Mouse (Mus musculus) cerebellum, adult 2 months (tissue): ENCODE results near the gene Abl1. TPM values are rescaled to one million over a fixed set of nuclear protein-coding genes. Genes with fewer than 3 reads are reported as not detected.

ENCODE experiments used
- DNase-seq, 2 experiments: peaks; one replicate each; pipeline ENCODE4 v3.0.0; 2021
- H3K27ac ChIP-seq: fragments of 200-500 bp; 2 replicates; pipeline ENCODE4 v1.5.1; 2012; ENCODE audit warnings: low read length, control low read depth, inconsistent platforms; ENCODE audit not compliant: insufficient read depth
- H3K27me3 ChIP-seq: fragments of 200-500 bp; 2 replicates; pipeline ENCODE4 v1.6.1; 2012; ENCODE audit warnings: inconsistent platforms, mild to moderate bottlenecking, low read length, moderate library complexity; ENCODE audit not compliant: control insufficient read depth, insufficient read depth
- H3K4me1 ChIP-seq: fragments of 200-500 bp; 2 replicates; pipeline ENCODE4 v1.6.1; 2011; ENCODE audit warnings: low read length; ENCODE audit not compliant: control insufficient read depth, insufficient read depth
- H3K4me3 ChIP-seq: fragments of 200-500 bp; replicated peaks from 2 replicates; pipeline ENCODE3; 2011; ENCODE audit warnings: mild to moderate bottlenecking, low read depth, low read length, control low read depth; ENCODE audit not compliant: insufficient read depth
- CTCF ChIP-seq: fragments of 200-500 bp; IDR thresholded peaks from 2 replicates; pipeline ENCODE4 v1.5.1; 2011; ENCODE audit warnings: low read depth, mild to moderate bottlenecking, control low read depth, low read length, moderate library complexity, borderline replicate concordance; ENCODE audit not compliant: insufficient read depth
- POLR2A ChIP-seq: fragments of 200-500 bp; IDR thresholded peaks from 2 replicates; pipeline ENCODE4 v1.6.1; 2011; ENCODE audit warnings: low read length, control low read depth, borderline replicate concordance; ENCODE audit not compliant: insufficient read depth
- WGBS: fragments of 180-500 bp; shearing (Covaris S2); methylation state at CpG from one replicate; pipeline ENCODE4 v1.1.7; 2018; 5-methylcytosine and 5-hydroxymethylcytosine counted together
- polyA plus RNA-seq: library from polyadenylated mRNA; depleted of rRNA; stranded (reverse); fragments of >200 nt; gene quantifications from 2 replicates; pipeline ENCODE4 v1.2.3, GENCODE M21; 2012

Abl1 gene
- polyA plus RNA-seq, 1 experiment, result 45.0 TPM

- no peak for DNase-seq
These were observed 140.2 kb downstream of the Abl1 start for GRCm38 (mm10) chr2:31828311-31828825.

DNA sequence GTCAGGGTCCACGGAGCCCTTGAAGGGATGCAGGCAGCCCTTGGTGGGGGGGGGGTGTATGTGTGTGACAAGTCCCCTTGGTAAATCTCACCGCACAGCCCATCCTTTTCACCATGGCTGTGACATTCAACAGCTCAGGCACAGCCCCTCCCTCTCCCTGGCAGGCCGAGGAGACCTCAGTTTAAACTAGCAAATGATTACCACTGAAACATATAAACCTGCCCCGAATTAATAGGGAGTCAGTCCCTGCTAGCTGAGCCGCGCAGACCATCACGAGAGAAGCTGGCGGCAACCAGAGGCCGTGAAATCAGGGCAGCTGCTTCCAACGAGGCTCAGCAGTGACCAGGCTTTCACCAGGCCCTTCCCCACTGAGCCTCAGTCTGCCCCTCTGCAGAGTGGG, 147.9 kb downstream of the Abl1 start:
- TF ChIP-seq CTCF, result no peak
- TF ChIP-seq POLR2A, result no peak
- H3K4me1 ChIP-seq, result no peaks in the 10 kb centered on the region; the same call in 1 of the 2 replicates
- 60% methylated on average over 10 of the region's 10 CpGs for WGBS
- no peaks in the 10 kb centered on the region for H3K27me3 ChIP-seq
- H3K27ac ChIP-seq, result no peak overlapping the region
- no peak overlapping the region for H3K4me3 ChIP-seq
- DNase-seq, result no peak

More at GRCm38 (mm10) chr2:31828311-31828825, 140.2 kb downstream of the Abl1 start:
- Histone ChIP-seq H3K4me1 (peaks cover 40% of the 10 kb centered on the region), H3K4me3 (no peak overlapping the region), H3K27ac (no peak overlapping the region), H3K27me3 (no peaks in the 10 kb centered on the region)
- TF ChIP-seq CTCF (no peak), POLR2A (no peak)
- WGBS, result 36% methylated on average over 4 of the region's 4 CpGs

- no peak overlapping the region for H3K4me3 ChIP-seq
- DNase-seq, result no peak
- TF ChIP-seq POLR2A (no peak), CTCF (no peak)
- H3K27ac ChIP-seq, result no peak overlapping the region
- 49% methylated on average over 6 of the region's 6 CpGs for WGBS
- no peaks in the 10 kb centered on the region for H3K27me3 ChIP-seq
- H3K4me1 ChIP-seq, result no peaks in the 10 kb centered on the region; the same call in 1 of the 2 replicates
These were observed 148.8 kb downstream of the Abl1 start for GRCm38 (mm10) chr2:31836985-31837384.

DNA sequence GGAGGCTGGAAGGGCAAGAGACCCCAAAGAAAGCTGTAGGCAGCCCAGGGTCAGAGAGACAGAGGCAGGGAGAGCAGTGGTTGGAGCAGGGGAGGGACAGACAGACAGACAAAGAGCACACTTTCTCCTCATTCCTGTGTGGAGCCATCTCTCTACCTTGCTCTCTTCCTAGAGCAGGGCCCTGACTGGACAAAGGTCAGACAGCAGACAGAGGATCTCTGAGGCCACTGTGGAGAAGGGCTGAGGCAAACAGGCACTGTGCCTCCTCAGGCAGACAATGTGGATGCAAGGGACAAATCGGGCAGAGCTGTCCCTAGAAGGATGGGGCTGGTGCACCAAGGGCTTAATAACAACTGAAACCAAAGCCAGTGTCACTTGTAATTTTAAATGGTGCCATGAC, 150.7 kb downstream of the Abl1 start:
- 69% methylated on average over 1 of the region's 1 CpGs for WGBS

DNA sequence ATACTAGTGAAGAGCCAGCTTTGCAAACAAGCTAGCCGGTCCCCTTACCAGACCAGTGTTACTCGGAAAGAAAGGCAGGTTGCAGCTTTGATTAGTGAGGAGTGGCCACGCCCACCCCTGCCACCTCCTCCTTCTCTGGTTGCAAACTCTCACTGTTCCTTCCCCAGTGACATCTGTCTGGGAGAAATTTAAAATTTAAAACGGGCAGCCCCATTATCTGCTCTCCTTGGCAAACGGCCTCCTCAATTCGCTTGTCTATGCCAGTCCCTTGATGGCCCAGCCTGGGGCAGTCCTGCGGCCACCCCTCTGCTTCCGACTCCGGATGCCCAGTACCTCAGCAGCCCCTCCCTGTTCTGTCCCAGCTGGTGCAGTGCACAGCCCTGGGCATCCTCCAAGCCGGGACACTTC, 156.6 kb downstream of the Abl1 start:
- no peak overlapping the region for H3K27ac ChIP-seq
- no peak for DNase-seq
- WGBS, result 23% methylated on average over 10 of the region's 10 CpGs
- H3K4me1 ChIP-seq, result no peaks in the 10 kb centered on the region; the same call in 1 of the 2 replicates
- TF ChIP-seq POLR2A (no peak), CTCF (no peak)
- no peaks in the 10 kb centered on the region; the same call in 1 of the 2 replicates for H3K27me3 ChIP-seq
- no peak overlapping the region for H3K4me3 ChIP-seq

More for the DNA sequence above, 150.7 kb downstream of the Abl1 start:
- no peak for TF ChIP-seq CTCF
- Histone ChIP-seq H3K27me3 (no peaks in the 10 kb centered on the region), H3K4me1 (no peaks in the 10 kb centered on the region; the same call in 1 of the 2 replicates), H3K4me3 (no peak overlapping the region), H3K27ac (no peak overlapping the region)
- no peak for DNase-seq

- no peaks in the 10 kb centered on the region; the same call in 1 of the 2 replicates for H3K4me1 ChIP-seq
- peak in 1 of 2 experiments; percentile 17 for DNase-seq
- 2% methylated on average over 26 of the region's 26 CpGs for WGBS
- H3K27me3 ChIP-seq, result no peaks in the 10 kb centered on the region; the same call in 1 of the 2 replicates
- no peak overlapping the region for H3K27ac ChIP-seq
- peak overlapping the region; percentile 49 for H3K4me3 ChIP-seq
- no peak for TF ChIP-seq CTCF
- TF ChIP-seq POLR2A, result no peak
These were observed 157.3 kb downstream of the Abl1 start for GRCm38 (mm10) chr2:31845512-31845895.

- under 1% methylated on average over 88 of the region's 88 CpGs for WGBS
- Histone ChIP-seq H3K4me3 (peak within 1 kb of the TSS; percentile 49), H3K27ac (no peak within 1 kb of the TSS), H3K4me1 (no peaks in the 10 kb centered on the region; the same call in 1 of the 2 replicates), H3K27me3 (no peaks in the 10 kb centered on the region; the same call in 1 of the 2 replicates)
- TF ChIP-seq POLR2A (no peak), CTCF (no peak)
- DNase-seq, result peak; percentile 17 to 39
These were observed 157.9 kb downstream of the Abl1 start, which contains the start of gene Fibcd1 for GRCm38 (mm10) chr2:31845896-31846691. Fibcd1 (minus strand) TSS chr2:31846005.
